Mouse (Mus musculus) NIH3T3 (cell line): ENCODE measurements around the gene Gpd2.

Experiments
- DNase-seq: peaks from one replicate; pipeline ENCODE4 v3.0.0-alpha.2; 2012; ENCODE audit warnings: low read depth

Gene Gpd2

DNA sequence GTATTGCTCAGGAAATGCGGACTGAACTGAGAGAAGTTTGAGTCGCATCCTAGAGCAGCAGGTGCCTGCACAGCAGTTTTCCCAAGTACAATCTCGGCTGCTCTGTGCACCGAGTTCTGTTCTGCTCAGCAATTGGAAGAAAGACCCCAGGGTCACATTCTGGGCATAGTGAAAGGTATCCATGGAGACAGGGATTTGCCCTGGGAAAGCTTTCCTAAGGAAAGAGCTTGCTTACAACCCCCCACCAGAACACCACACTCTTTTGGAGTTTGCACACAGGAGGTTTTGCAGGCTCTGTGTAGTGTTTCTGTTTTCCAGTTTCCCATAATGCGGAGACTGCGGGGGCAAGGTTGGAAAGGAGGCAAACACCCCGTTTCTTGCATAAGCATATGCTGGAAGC is 150.4 kb downstream of the Gpd2 start:
- no peak for DNase-seq

DNA sequence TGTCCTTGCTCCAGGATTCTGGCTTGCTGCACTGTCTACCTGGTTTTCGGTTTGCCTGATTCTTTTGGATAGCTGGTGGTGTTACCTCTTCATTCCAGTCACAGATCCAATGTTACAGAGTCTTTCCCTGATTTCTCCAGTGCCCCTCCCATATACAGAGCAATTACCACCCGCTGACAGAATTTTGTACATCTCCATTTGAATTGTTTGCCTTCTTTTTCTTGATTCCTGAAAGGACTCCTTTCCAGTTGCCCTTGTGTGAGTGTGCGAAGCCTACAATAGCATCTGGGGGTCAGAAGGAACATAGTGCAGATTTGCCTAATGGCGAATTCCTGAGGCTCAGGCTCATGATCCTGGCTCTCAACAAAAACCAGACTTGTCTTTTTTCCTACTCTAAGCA is 157.6 kb downstream of the Gpd2 start:
- DNase-seq = no peak

DNA sequence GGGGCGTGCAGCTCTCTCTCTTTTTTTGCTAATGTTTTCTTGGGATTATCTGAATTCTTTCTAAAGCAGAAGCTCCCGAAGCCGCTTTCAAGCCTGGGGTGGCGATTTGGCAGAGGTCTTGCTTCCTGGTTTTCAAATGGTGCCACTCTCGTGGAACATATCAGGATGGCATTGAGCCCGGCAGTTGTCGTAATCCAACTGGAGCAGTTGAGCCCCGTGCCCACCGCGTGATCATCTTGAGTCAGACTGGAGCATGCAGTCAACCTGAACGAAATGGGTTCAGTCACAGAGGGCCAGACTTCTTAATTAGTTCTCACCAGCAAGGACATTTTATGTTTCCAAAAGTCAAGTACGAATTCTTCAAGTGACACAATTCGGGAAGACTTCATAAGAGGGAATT is 158.6 kb downstream of the Gpd2 start:
- no peak for DNase-seq

DNA sequence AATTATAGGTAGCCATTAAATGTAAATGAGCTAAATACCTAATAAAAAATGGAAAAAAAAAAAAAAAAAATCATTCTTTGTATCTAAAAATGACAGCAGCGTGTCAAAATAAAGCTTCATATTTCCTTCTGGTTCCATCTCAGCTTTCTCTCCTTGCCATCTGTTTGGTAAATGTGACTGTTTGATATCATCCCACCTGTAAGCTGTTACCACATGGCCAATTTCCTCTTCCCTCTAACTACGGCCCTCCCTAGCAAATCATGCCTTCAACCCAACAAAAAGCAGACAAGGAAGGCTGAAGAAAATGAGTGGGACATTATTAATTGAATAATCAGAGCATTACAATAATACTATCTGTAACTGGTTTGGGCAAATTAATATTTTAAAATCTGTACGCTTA is 160.3 kb downstream of the Gpd2 start:
- DNase-seq = no peak

DNA sequence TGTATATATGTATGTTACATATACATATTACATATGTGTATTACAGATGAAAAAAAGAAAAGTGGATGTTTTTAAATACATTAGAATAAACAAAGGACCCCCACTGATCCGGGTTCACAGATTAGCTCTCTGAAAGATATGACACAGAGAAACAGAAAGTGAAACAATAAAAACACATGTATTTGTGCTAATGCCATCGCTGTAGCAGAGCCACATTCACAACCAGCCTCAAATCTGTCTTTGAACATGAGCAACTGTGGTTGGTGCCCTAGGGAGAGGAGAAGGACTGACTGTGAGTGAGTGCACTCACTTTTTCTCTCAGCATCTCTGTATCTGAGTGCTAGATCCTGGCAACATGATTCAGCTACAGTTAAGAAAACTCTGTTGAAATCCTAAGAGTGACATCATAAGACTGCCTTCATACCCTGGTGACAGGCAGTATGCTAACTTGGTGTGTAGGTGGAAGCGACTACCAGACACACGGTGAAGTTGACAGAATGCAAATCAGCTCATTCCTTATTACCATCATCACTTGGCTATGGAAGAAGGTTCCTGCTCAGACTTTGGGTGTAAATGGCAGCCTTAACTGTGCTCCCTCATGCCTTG is 170.1 kb downstream of the Gpd2 start:
- DNase-seq = peak; percentile 13

DNA sequence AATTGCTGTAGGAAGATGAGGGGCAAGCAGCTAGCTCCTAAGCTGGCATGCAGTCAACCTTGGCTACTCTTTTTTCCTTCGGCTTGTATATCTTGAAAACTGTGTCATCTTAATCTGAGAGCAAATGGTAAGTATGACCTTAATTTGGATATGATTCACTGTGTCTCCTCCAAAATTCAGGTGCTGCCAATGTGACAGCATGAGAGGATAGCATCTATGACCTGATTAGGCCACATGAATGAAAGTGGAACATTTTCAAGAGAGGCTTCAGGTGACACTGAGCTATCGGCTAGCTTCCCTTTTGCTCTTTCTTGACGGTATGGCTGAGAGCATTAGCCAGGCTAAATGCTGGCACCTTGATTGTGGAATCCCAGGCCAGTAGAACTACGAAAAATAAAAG is 171.0 kb downstream of the Gpd2 start:
- DNase-seq = no peak

DNA sequence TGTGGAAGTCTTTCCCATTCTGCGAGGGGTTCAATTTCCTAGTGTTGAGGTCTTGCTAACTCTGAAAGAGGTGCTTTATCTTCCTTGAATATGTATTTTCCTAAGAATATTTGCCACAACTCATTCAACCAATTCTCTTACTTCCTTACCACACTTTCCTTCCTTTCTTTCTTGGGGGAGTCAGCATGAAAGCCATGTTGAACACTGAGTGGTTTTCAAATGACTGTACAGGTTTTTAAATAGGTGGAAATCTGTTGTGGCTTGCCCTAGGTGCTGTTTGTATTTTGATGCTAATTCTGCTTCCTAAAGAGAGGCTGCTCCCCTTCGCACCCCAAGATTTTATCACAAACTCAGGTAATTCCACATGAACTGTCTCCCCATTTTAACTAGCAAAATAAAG is 174.1 kb downstream of the Gpd2 start:
- DNase-seq = no peak

DNA sequence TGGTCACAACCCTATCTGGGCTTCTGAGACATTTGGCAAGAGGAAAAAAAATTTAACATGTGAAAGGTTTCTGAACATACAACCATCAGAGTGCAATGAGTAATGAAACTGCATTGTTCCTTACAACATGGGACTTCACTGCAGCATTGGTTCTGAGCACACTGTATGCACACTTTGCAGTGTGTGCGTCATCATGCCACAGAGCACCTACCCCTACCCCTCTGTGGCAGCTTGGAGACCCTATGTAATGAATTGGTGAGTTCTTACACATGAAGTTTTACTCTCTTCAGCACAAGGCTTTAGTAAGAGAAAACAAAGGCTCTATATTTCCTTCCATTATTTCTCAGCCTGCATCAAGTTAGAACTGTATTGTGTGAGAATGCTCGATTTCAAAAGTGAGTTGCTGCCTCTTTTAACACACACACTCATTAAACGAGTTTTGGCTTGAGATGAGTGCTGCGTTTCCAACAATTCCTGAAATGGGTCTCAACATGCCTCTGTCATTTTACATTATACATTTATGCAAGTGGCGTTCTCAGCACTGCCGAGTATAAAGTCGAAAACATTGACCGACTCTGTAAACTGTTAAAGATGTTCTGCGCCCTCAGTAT is 177.2 kb downstream of the Gpd2 start:
- DNase-seq = no peak

DNA sequence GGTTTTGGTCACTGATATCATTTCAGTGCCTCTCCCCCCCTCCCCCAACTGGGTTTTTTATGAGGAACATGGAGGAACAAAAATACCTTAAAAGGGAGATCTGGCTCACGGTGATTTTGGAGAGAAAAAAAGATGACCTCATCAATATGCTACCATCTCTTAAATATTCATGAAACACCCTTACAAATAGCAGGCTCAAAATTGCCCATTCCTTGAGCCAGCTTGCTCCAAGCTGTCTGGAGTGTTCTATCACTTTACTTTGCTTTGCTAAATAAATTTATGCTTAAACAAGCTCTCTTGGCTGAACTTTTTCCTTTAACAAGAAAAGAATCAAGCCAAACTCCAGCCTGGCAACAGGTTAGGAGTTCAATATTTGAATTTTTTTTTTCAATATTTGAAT is 179.3 kb downstream of the Gpd2 start:
- no peak for DNase-seq
